Mouse (Mus musculus): Measurements from ENCODE around the gene Afap1. TPM values are rescaled to one million over a fixed set of nuclear protein-coding genes. Genes with fewer than 3 reads are reported as not detected.

Gene Afap1
- total and polyA plus RNA-seq, 3 experiments: 0.03 to 0.04 TPM; not detected in 1

DNA sequence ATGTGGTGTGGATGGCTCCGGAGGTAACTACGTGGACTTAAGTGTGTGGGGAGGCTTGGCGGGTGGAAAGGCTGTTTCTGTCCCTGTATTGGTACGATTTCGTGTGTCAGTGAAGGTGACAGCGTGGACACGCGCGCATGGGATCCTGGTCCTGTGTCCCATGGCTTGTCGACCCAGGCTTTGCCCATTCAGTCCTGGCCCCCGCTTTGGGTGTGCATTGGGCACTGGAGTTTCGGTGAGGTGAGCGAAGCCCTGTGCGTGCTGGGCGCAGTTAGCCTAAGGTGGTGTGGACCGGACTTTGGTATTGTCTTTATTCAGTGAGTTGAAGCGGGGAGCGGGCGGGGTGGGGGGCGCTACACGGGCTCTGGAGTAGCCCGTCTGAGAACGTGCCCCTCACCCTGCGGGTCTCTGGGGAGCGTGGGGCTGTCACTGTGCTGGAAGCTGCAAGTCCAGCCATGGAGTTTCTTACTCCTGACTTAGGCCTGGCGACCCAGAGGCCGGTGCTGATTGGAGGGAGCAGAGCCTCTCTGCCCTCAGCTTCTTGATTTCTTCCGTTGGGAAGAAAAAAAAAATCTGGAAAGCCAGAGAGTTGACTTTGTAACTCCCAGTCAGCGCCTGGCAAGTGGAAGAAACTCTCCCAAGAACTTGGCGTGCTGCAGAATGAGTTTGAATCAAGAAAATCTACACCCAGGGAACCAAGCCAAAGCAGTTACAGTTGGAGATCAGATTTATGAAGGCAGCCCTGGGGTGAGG lies 1.4 kb downstream of the Afap1 start:
- no peaks in the 10 kb centered on the region for H3K27me3 ChIP-seq (ENCODE audit: control insufficient read depth in 1 of 2, insufficient read depth in 2 of 2, low read length in 2 of 2)
- H3K9me3 ChIP-seq (replicated peaks; ENCODE audit: insufficient read depth, low read length): no peaks in the 10 kb centered on the region
- H3K27ac ChIP-seq (ENCODE audit: control insufficient read depth, low read depth, low read length): no peak overlapping the region
- DNase-seq (ENCODE audit: low read depth, low spot score): no peak
- no peak overlapping the region for H3K9ac ChIP-seq (ENCODE audit: control insufficient read depth, low read depth, low read length, poor library complexity, severe bottlenecking)
- no peaks in the 10 kb centered on the region for H3K36me3 ChIP-seq (ENCODE audit: control insufficient read depth in 1 of 2, insufficient read depth in 2 of 2, low read length in 2 of 2)
- H3K79me2 ChIP-seq (ENCODE audit: control insufficient read depth, insufficient read depth, low read length, poor library complexity): no peaks in the 10 kb centered on the region
- TF ChIP-seq MAFK (IDR thresholded peaks at IDR 0.05; ENCODE audit: borderline replicate concordance, low read depth, low read length) (no peak), RAD21 (IDR thresholded peaks at IDR 0.05; ENCODE audit: low read depth, low read length) (no peak), ZKSCAN1 (IDR thresholded peaks at IDR 0.05; ENCODE audit: low read depth, low read length) (no peak), RCOR1 (IDR thresholded peaks at IDR 0.05; ENCODE audit: low read depth, low read length) (no peak), KAT2A (conservative IDR thresholded peaks at IDR 0.05; ENCODE audit: low read depth, low read length) (no peak), MEF2A (IDR thresholded peaks at IDR 0.05; ENCODE audit: extremely low read depth, insufficient replicate concordance, low read depth, low read length, poor library complexity, severe bottlenecking) (no peak), ZC3H11A (IDR thresholded peaks at IDR 0.05; ENCODE audit: low read depth, low read length) (no peak), EP300 (IDR thresholded peaks at IDR 0.05; ENCODE audit: low read depth in 1 of 2, low read length in 2 of 2) (no peak), CTCF (IDR thresholded peaks at IDR 0.05 in 2 of 3, conservative IDR thresholded peaks at IDR 0.05 in 1 of 3; ENCODE audit: control insufficient read depth in 1 of 3, insufficient read depth in 1 of 3, low read depth in 2 of 3, low read length in 3 of 3, poor library complexity in 1 of 3, severe bottlenecking in 1 of 3) (no peak), ZNF384 (IDR thresholded peaks at IDR 0.05; ENCODE audit: low read depth, low read length) (no peak), ZMIZ1 (IDR thresholded peaks at IDR 0.05; ENCODE audit: low read depth, low read length) (no peak), CHD2 (IDR thresholded peaks at IDR 0.05; ENCODE audit: low read length) (no peak), SIN3A (IDR thresholded peaks at IDR 0.05; ENCODE audit: low read length) (no peak), MYC (IDR thresholded peaks at IDR 0.05; ENCODE audit: low read depth, low read length) (no peak), USF2 (IDR thresholded peaks at IDR 0.05; ENCODE audit: borderline replicate concordance in 1 of 2, insufficient read depth in 1 of 2, low read depth in 1 of 2, low read length in 2 of 2) (no peak)
- H3K4me1 ChIP-seq (ENCODE audit: control insufficient read depth in 1 of 2, insufficient read depth in 2 of 2, low read length in 2 of 2): no peaks in the 10 kb centered on the region
- no peak overlapping the region for H3K4me3 ChIP-seq (ENCODE audit: control insufficient read depth in 1 of 2, insufficient read depth in 1 of 2, low read depth in 2 of 2, low read length in 2 of 2)

DNA sequence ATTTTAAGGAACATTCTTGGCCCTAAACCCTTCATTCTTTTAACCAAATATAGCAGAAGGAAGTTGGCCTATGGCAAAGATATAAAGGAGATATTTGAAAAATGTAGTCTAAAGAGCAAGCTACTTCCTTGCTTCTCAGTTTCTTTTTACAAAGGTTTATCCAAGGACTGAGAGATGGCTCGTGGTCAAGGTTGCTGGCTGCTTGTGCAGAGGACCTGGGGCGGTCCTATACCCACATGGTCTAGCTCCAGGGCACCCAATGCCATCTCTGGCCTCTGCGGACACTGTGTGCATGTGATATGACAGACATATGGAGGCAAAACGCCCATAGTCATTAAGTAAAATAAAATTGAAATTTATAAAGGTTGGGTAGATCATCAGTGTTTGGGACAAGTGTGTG lies 2.8 kb downstream of the Afap1 start:
- Histone ChIP-seq H3K27ac (ENCODE audit: control insufficient read depth, low read depth, low read length) (no peak overlapping the region), H3K36me3 (ENCODE audit: control insufficient read depth in 1 of 2, insufficient read depth in 2 of 2, low read length in 2 of 2) (no peaks in the 10 kb centered on the region), H3K9ac (ENCODE audit: control insufficient read depth, low read depth, low read length, poor library complexity, severe bottlenecking) (no peak overlapping the region), H3K27me3 (ENCODE audit: control insufficient read depth in 1 of 2, insufficient read depth in 2 of 2, low read length in 2 of 2) (no peaks in the 10 kb centered on the region), H3K4me1 (ENCODE audit: control insufficient read depth in 1 of 2, insufficient read depth in 2 of 2, low read length in 2 of 2) (no peaks in the 10 kb centered on the region), H3K9me3 (replicated peaks; ENCODE audit: insufficient read depth, low read length) (no peaks in the 10 kb centered on the region), H3K4me3 (ENCODE audit: control insufficient read depth in 1 of 2, insufficient read depth in 1 of 2, low read depth in 2 of 2, low read length in 2 of 2) (no peak overlapping the region), H3K79me2 (ENCODE audit: control insufficient read depth, insufficient read depth, low read length, poor library complexity) (no peaks in the 10 kb centered on the region)
- TF ChIP-seq MAX (IDR thresholded peaks at IDR 0.05; ENCODE audit: low read length) (no peak), ZMIZ1 (IDR thresholded peaks at IDR 0.05; ENCODE audit: low read depth, low read length) (no peak), CTCF (IDR thresholded peaks at IDR 0.05 in 2 of 3, conservative IDR thresholded peaks at IDR 0.05 in 1 of 3; ENCODE audit: control insufficient read depth in 1 of 3, insufficient read depth in 1 of 3, low read depth in 2 of 3, low read length in 3 of 3, poor library complexity in 1 of 3, severe bottlenecking in 1 of 3) (no peak), RCOR1 (IDR thresholded peaks at IDR 0.05; ENCODE audit: low read depth, low read length) (no peak), ZNF384 (IDR thresholded peaks at IDR 0.05; ENCODE audit: low read depth, low read length) (no peak), MYC (IDR thresholded peaks at IDR 0.05; ENCODE audit: low read depth, low read length) (no peak), GATA1 (IDR thresholded peaks at IDR 0.05; ENCODE audit: low read depth, low read length) (no peak), ZC3H11A (IDR thresholded peaks at IDR 0.05; ENCODE audit: low read depth, low read length) (no peak), POLR2AphosphoS2 (IDR thresholded peaks at IDR 0.05; ENCODE audit: low read length) (no peak), E2F4 (IDR thresholded peaks at IDR 0.05; ENCODE audit: borderline replicate concordance, low read depth, low read length) (no peak), SMC3 (IDR thresholded peaks at IDR 0.05; ENCODE audit: low read depth, low read length) (no peak), MEF2A (IDR thresholded peaks at IDR 0.05; ENCODE audit: extremely low read depth, insufficient replicate concordance, low read depth, low read length, poor library complexity, severe bottlenecking) (no peak), TBP (IDR thresholded peaks at IDR 0.05; ENCODE audit: low read depth, low read length) (no peak), SIN3A (IDR thresholded peaks at IDR 0.05; ENCODE audit: low read length) (no peak)
- no peak for DNase-seq (ENCODE audit: low read depth, low spot score)
